Mouse (Mus musculus) midbrain, postnatal 0 days (tissue): ENCODE measurements at regions not wholly inside any gene's neighbourhood (a gene's known extent, or its start where the extent isn't known, plus 50 kb on each side); places are given as distances from the start of the nearest gene placed in this dataset.

ENCODE experiments used
- ATAC-seq: fragments of 200-750 bp; cut with Nextera tagmentation; 2 replicates; pipeline ENCODE4 v1.8.0; 2017; ENCODE audit warnings: moderate number of reproducible peaks, mild to moderate bottlenecking, moderate TSS enrichment, moderate library complexity; ENCODE audit not compliant: low FRiP score
- DNase-seq: peaks from one replicate; pipeline ENCODE4 v3.0.0-alpha.2; 2015; ENCODE audit warnings: low spot score
- H3K27ac ChIP-seq: fragments of 300-500 bp; sonication (generic); 2 replicates; pipeline ENCODE4 v1.5.1; 2014; ENCODE audit warnings: low read depth, mild to moderate bottlenecking, low read length, mixed read lengths
- H3K27me3 ChIP-seq: fragments of 300-500 bp; sonication (generic); 2 replicates; pipeline ENCODE4 v1.6.1; 2014; ENCODE audit warnings: low read length, control low read depth, mixed read lengths; ENCODE audit not compliant: insufficient read depth
- H3K36me3 ChIP-seq: fragments of 300-500 bp; sonication (generic); 2 replicates; pipeline ENCODE4 v1.6.1; 2014; ENCODE audit warnings: low read length, control low read depth, mixed read lengths; ENCODE audit not compliant: insufficient read depth
- H3K4me1 ChIP-seq: fragments of 300-500 bp; sonication (generic); 2 replicates; pipeline ENCODE4 v1.6.1; 2014; ENCODE audit warnings: mild to moderate bottlenecking, control low read depth, antibody characterized with exemption, low read length, mixed read lengths; ENCODE audit not compliant: insufficient read depth
- H3K4me2 ChIP-seq: fragments of 300-500 bp; sonication (generic); 2 replicates; pipeline ENCODE4 v1.6.1; 2014; ENCODE audit warnings: low read depth, mild to moderate bottlenecking, low read length, mixed read lengths; ENCODE audit not compliant: poor library complexity, severe bottlenecking
- H3K4me3 ChIP-seq: fragments of 300-500 bp; sonication (generic); 2 replicates; pipeline ENCODE4 v1.5.1; 2014; ENCODE audit warnings: low read depth, mild to moderate bottlenecking, low read length, moderate library complexity
- H3K9ac ChIP-seq: fragments of 300-500 bp; sonication (generic); replicated peaks from 2 replicates; pipeline ENCODE4 v1.6.1; 2014; ENCODE audit warnings: mild to moderate bottlenecking, low read length, moderate library complexity, mixed read lengths; ENCODE audit not compliant: poor library complexity, severe bottlenecking
- H3K9me3 ChIP-seq: fragments of 300-500 bp; sonication (generic); 2 replicates; pipeline ENCODE4 v1.6.1; 2016; ENCODE audit warnings: low read length, control low read depth
- CTCF ChIP-seq: IDR thresholded peaks from 2 replicates; pipeline ENCODE4 v1.5.1; 2016; ENCODE audit warnings: antibody characterized with exemption, mild to moderate bottlenecking
- WGBS: fragments of 180-500 bp; shearing (Covaris S2); extraction: QIAGEN DNeasy Blood & Tissue Kit; methylation state at CpG from one replicate; pipeline ENCODE4 v1.1.7; 2014; 5-methylcytosine and 5-hydroxymethylcytosine counted together

- Histone ChIP-seq H3K4me2 (no peak overlapping the region), H3K9me3 (no peaks in the 10 kb centered on the region), H3K27ac (no peak overlapping the region), H3K4me3 (no peak overlapping the region), H3K36me3 (no peaks in the 10 kb centered on the region), H3K4me1 (no peaks in the 10 kb centered on the region), H3K9ac (no peak overlapping the region), H3K27me3 (no peaks in the 10 kb centered on the region)
- ATAC-seq (no peak), DNase-seq (no peak)
- TF ChIP-seq CTCF = peak; percentile 30
These were observed 74.2 kb upstream of the Dhx40 start for GRCm38 (mm10) chr11:86881710-86882109.

GRCm38 (mm10) chr11:86879356-86879905 is 71.9 kb upstream of the Dhx40 start:
- 75% methylated on average over 6 of the region's 6 CpGs for WGBS
- Histone ChIP-seq H3K4me3 (no peak overlapping the region), H3K27ac (no peak overlapping the region), H3K9ac (no peak overlapping the region), H3K9me3 (no peaks in the 10 kb centered on the region), H3K36me3 (no peaks in the 10 kb centered on the region), H3K4me2 (no peak overlapping the region), H3K27me3 (no peaks in the 10 kb centered on the region), H3K4me1 (no peaks in the 10 kb centered on the region)
- ATAC-seq (no peak), DNase-seq (no peak)
- no peak for TF ChIP-seq CTCF

GRCm38 (mm10) chr11:86878327-86879065 is 71.0 kb upstream of the Dhx40 start:
- Histone ChIP-seq H3K4me2 (no peak overlapping the region), H3K27me3 (no peaks in the 10 kb centered on the region), H3K4me1 (no peaks in the 10 kb centered on the region), H3K36me3 (no peaks in the 10 kb centered on the region), H3K27ac (no peak overlapping the region), H3K9ac (no peak overlapping the region), H3K4me3 (no peak overlapping the region), H3K9me3 (no peaks in the 10 kb centered on the region)
- peak; percentile 44 for TF ChIP-seq CTCF
- DNase-seq = no peak
- ATAC-seq = no peak
- WGBS = 83% methylated on average over 11 of the region's 11 CpGs

GRCm38 (mm10) chr11:86876509-86876908 is 69.0 kb upstream of the Dhx40 start:
- Histone ChIP-seq H3K27me3 (no peaks in the 10 kb centered on the region), H3K4me3 (no peak overlapping the region), H3K9me3 (no peaks in the 10 kb centered on the region), H3K4me2 (no peak overlapping the region), H3K9ac (no peak overlapping the region), H3K4me1 (peaks cover 6% of the 10 kb centered on the region; the same call in 1 of the 2 replicates), H3K27ac (no peak overlapping the region), H3K36me3 (no peaks in the 10 kb centered on the region)
- ATAC-seq (no peak), DNase-seq (no peak)
- WGBS = 27% methylated on average over 8 of the region's 8 CpGs
- TF ChIP-seq CTCF = no peak

- WGBS = 82% methylated on average over 1 of the region's 1 CpGs
- DNase-seq (no peak), ATAC-seq (no peak)
- Histone ChIP-seq H3K4me1 (peaks cover 6% of the 10 kb centered on the region; the same call in 1 of the 2 replicates), H3K9ac (no peak overlapping the region), H3K36me3 (no peaks in the 10 kb centered on the region), H3K4me3 (no peak overlapping the region), H3K9me3 (no peaks in the 10 kb centered on the region), H3K27ac (no peak overlapping the region), H3K27me3 (no peaks in the 10 kb centered on the region), H3K4me2 (no peak overlapping the region)
- TF ChIP-seq CTCF = peak; percentile 33
These were observed 68.2 kb upstream of the Dhx40 start for GRCm38 (mm10) chr11:86875738-86876137.

GRCm38 (mm10) chr11:86874666-86875295 is 67.2 kb upstream of the Dhx40 start:
- Histone ChIP-seq H3K36me3 (no peaks in the 10 kb centered on the region), H3K27ac (peak overlapping the region; percentile 55; the same call in 1 of the 2 replicates), H3K27me3 (no peaks in the 10 kb centered on the region), H3K4me3 (no peak overlapping the region), H3K9me3 (no peaks in the 10 kb centered on the region), H3K4me1 (peaks cover 6% of the 10 kb centered on the region; the same call in 1 of the 2 replicates), H3K9ac (no peak overlapping the region), H3K4me2 (no peak overlapping the region)
- whole genome bisulfite sequencing = 58% methylated on average over 12 of the region's 12 CpGs
- peak; percentile 79; the same call in 1 of the 2 replicates for ATAC-seq
- TF ChIP-seq CTCF = peak; percentile 83
- DNase-seq = peak; percentile 75
